In the genomic region with DNA sequence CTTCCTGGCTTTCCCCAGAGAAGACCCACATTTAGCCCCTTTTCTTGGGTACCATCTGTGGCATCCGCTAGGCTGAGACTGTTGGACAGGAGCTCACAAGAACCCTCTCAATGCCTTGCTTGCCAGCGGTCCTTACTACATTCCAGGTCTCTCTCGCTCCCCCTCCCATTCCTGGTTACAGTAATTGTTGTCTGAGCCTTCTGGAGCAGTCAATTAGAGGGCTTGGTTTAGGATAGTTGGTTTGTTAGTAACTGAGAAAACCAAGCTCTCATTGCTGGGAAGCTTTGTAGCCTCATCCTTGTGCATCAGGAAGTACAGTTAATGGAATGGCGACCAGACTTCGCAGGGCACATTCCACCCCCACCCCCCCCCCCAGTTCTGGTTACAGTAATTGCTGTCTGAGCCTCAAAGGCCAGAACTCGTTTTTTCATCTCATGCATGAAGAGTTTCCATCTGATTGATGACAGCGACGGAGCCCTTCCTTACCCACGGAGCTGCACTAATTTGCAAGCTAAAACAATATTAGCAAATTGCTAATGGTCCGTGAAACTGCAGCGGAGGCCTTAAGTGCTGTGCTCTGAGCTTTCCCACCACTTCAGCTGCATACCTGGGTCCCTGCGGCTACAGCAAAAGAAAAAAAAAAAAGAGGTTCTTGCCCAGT, we compare ENCODE assay signal across 17 mouse cellular contexts.
A peak's percentile ranks its signal among the peaks of the same experiment; 100 is the strongest.
DNase-seq lines count a peak whose midpoint lies in the region; ATAC-seq and TF ChIP-seq lines count a peak whose summit lies in the region.
"Had no signal": no experiment of that assay in that cellular context is flagged by ENCODE, and none has a peak within 500 bp of the region (broad histone marks: within the 10 kb centered on the region; RNA-seq: fewer than 3 reads in every experiment).

No protein-coding gene starts in this region.

- no peak for TF ChIP-seq POLR2A in kidney, adult 2 months (IDR thresholded peaks at IDR 0.05; ENCODE audit: low read depth, low read length)

- H3K36me3 ChIP-seq in kidney, postnatal 0 days (ENCODE audit: insufficient read depth, low read length), result no peaks in the 10 kb centered on the region
- no peaks in the 10 kb centered on the region for H3K36me3 ChIP-seq in kidney, adult 2 months (ENCODE audit: control insufficient read depth, insufficient read depth, low read length)
- no peaks in the 10 kb centered on the region for H3K36me3 ChIP-seq in embryonic facial prominence, embryonic 14.5 days (ENCODE audit: control insufficient read depth, insufficient read depth, low read length)
- no peaks in the 10 kb centered on the region for H3K36me3 ChIP-seq in forebrain, postnatal 0 days (ENCODE audit: insufficient read depth)
- no peaks in the 10 kb centered on the region for H3K36me3 ChIP-seq in neural tube, embryonic 13.5 days
- H3K36me3 ChIP-seq: embryonic facial prominence, embryonic 12.5 days; limb, embryonic 15.5 days; stomach, embryonic 15.5 days had no signal

- H3K9me3 ChIP-seq in kidney, postnatal 0 days (replicated peaks; ENCODE audit: low read length), result no peaks in the 10 kb centered on the region
- H3K9me3 ChIP-seq in embryonic facial prominence, embryonic 14.5 days (ENCODE audit: control insufficient read depth, low read length), result no peaks in the 10 kb centered on the region
- H3K9me3 ChIP-seq in forebrain, postnatal 0 days (ENCODE audit: low read length), result no peaks in the 10 kb centered on the region
- no peaks in the 10 kb centered on the region for H3K9me3 ChIP-seq in neural tube, embryonic 13.5 days
- H3K9me3 ChIP-seq: embryonic facial prominence, embryonic 12.5 days; limb, embryonic 15.5 days; stomach, embryonic 15.5 days had no signal

- no peak overlapping the region for H3K27ac ChIP-seq in kidney, postnatal 0 days
- no peak overlapping the region for H3K27ac ChIP-seq in kidney, adult 2 months (ENCODE audit: insufficient read depth, low read depth, low read length)
- H3K27ac ChIP-seq in embryonic facial prominence, embryonic 14.5 days (replicated peaks; ENCODE audit: low read depth, low read length), result no peak overlapping the region
- H3K27ac ChIP-seq in forebrain, postnatal 0 days (ENCODE audit: low read depth, low read length), result no peak overlapping the region
- peak overlapping the region; percentile 80 for H3K27ac ChIP-seq in neural tube, embryonic 13.5 days (replicated peaks)
- H3K27ac ChIP-seq: embryonic facial prominence, embryonic 12.5 days; left cerebral cortex, adult 2 months; limb, embryonic 15.5 days; stomach, embryonic 15.5 days had no signal

- no peaks in the 10 kb centered on the region for H3K27me3 ChIP-seq in kidney, postnatal 0 days (ENCODE audit: insufficient read depth, low read length)
- H3K27me3 ChIP-seq in kidney, adult 2 months (replicated peaks; ENCODE audit: control insufficient read depth, insufficient read depth, low read length), result no peaks in the 10 kb centered on the region
- no peaks in the 10 kb centered on the region for H3K27me3 ChIP-seq in embryonic facial prominence, embryonic 14.5 days (replicated peaks; ENCODE audit: control insufficient read depth, insufficient read depth, low read length)
- no peaks in the 10 kb centered on the region; the same call in 1 of the 2 replicates for H3K27me3 ChIP-seq in forebrain, postnatal 0 days (ENCODE audit: insufficient read depth, low read length)
- H3K27me3 ChIP-seq in neural tube, embryonic 13.5 days, result no peaks in the 10 kb centered on the region
- H3K27me3 ChIP-seq: limb, embryonic 15.5 days; stomach, embryonic 15.5 days had no signal

- H3K9ac ChIP-seq in kidney, postnatal 0 days (ENCODE audit: low read depth, low read length), result no peak overlapping the region
- no peak overlapping the region for H3K9ac ChIP-seq in embryonic facial prominence, embryonic 14.5 days (ENCODE audit: low read depth, low read length)
- H3K9ac ChIP-seq in forebrain, postnatal 0 days, result no peak overlapping the region
- H3K9ac ChIP-seq in neural tube, embryonic 13.5 days, result no peak overlapping the region
- H3K9ac ChIP-seq: embryonic facial prominence, embryonic 12.5 days; limb, embryonic 15.5 days; stomach, embryonic 15.5 days had no signal

- peak; percentile 4 for DNase-seq in kidney, postnatal 0 days (ENCODE audit: low spot score)
- no peak for DNase-seq in kidney, adult 2 months
- DNase-seq in embryonic facial prominence, embryonic 14.5 days (ENCODE audit: low spot score), result peak; percentile 73
- DNase-seq in forebrain, postnatal 0 days, result peak; percentile 33
- DNase-seq in cerebellum, adult 11-12 months, result no peak
- no peak for DNase-seq in layer of hippocampus, adult 9-10 months (ENCODE audit: low spot score)
- DNase-seq: cerebellum, adult 11 months; gastrocnemius, postnatal 36 days; lung, adult 2 months; thymus, postnatal 14 days had no signal

- WGBS in kidney, postnatal 0 days, result 15% methylated on average over 12 of the region's 12 CpGs
- WGBS in kidney, adult 2 months, result 17% methylated on average over 12 of the region's 12 CpGs
- 22% methylated on average over 12 of the region's 12 CpGs for WGBS in embryonic facial prominence, embryonic 14.5 days
- 18% methylated on average over 12 of the region's 12 CpGs for WGBS in forebrain, postnatal 0 days
- 14% methylated on average over 12 of the region's 12 CpGs for whole genome bisulfite sequencing in neural tube, embryonic 13.5 days

- no peak overlapping the region for H3K4me2 ChIP-seq in kidney, postnatal 0 days (ENCODE audit: low read length)
- no peak overlapping the region for H3K4me2 ChIP-seq in embryonic facial prominence, embryonic 14.5 days (ENCODE audit: low read depth, low read length)
- no peak overlapping the region for H3K4me2 ChIP-seq in forebrain, postnatal 0 days (ENCODE audit: low read depth)
- H3K4me2 ChIP-seq in neural tube, embryonic 13.5 days, result 0 out of 2 replicates have a peak overlapping the region, but pooled peaks have one; percentile 9
- H3K4me2 ChIP-seq: embryonic facial prominence, embryonic 12.5 days; limb, embryonic 15.5 days; stomach, embryonic 15.5 days had no signal

- ATAC-seq in kidney, postnatal 0 days (replicated peaks; ENCODE audit: low FRiP score, low read depth), result no peak
- ATAC-seq in embryonic facial prominence, embryonic 14.5 days (ENCODE audit: low read depth), result 0 out of 2 replicates have a peak, but pooled peaks have one; percentile 33
- ATAC-seq in forebrain, postnatal 0 days, result peak; percentile 59; the same call in 1 of the 2 replicates
- ATAC-seq in neural tube, embryonic 13.5 days (ENCODE audit: low read depth), result peak; percentile 85
- no peak for ATAC-seq in frontal cortex, adult (ENCODE audit: low TSS enrichment)

- H3K4me3 ChIP-seq in kidney, postnatal 0 days (replicated peaks; ENCODE audit: low read depth, low read length), result no peak overlapping the region
- no peak overlapping the region for H3K4me3 ChIP-seq in kidney, adult 2 months (ENCODE audit: insufficient read depth, low read depth, low read length)
- no peak overlapping the region for H3K4me3 ChIP-seq in embryonic facial prominence, embryonic 14.5 days (ENCODE audit: low read depth, low read length)
- H3K4me3 ChIP-seq in forebrain, postnatal 0 days (ENCODE audit: low read depth, low read length), result no peak overlapping the region
- no peak overlapping the region for H3K4me3 ChIP-seq in neural tube, embryonic 13.5 days
- H3K4me3 ChIP-seq: embryonic facial prominence, embryonic 12.5 days; left cerebral cortex, adult 2 months; limb, embryonic 15.5 days; myocyte; stomach, embryonic 15.5 days had no signal

- no peaks in the 10 kb centered on the region for H3K4me1 ChIP-seq in kidney, postnatal 0 days (replicated peaks; ENCODE audit: insufficient read depth, low read length)
- no peaks in the 10 kb centered on the region for H3K4me1 ChIP-seq in kidney, adult 2 months (ENCODE audit: control insufficient read depth, insufficient read depth, low read length)
- no peaks in the 10 kb centered on the region; the same call in 1 of the 2 replicates for H3K4me1 ChIP-seq in embryonic facial prominence, embryonic 14.5 days (ENCODE audit: control insufficient read depth, insufficient read depth, low read length)
- H3K4me1 ChIP-seq in forebrain, postnatal 0 days (ENCODE audit: insufficient read depth), result no peaks in the 10 kb centered on the region
- peaks cover 34% of the 10 kb centered on the region for H3K4me1 ChIP-seq in neural tube, embryonic 13.5 days (replicated peaks)
- H3K4me1 ChIP-seq: limb, embryonic 15.5 days; stomach, embryonic 15.5 days had no signal

- no peak for TF ChIP-seq CTCF in kidney, postnatal 0 days (IDR thresholded peaks at IDR 0.05; ENCODE audit: low read depth)
- no peak for TF ChIP-seq CTCF in kidney, adult 2 months (conservative IDR thresholded peaks at IDR 0.05; ENCODE audit: insufficient read depth, insufficient read length, low read depth, low read length)
- TF ChIP-seq CTCF in forebrain, postnatal 0 days (IDR thresholded peaks at IDR 0.05; ENCODE audit: low read depth), result no peak

Comparison
In these comparisons a context has a peak if more than half of its experiments do, and no peak if none do; other contexts are left out.
1. DNase-seq: peak in kidney, postnatal 0 days (single experiment), embryonic facial prominence, embryonic 14.5 days (single experiment) and forebrain, postnatal 0 days (single experiment); none in kidney, adult 2 months (single experiment), cerebellum, adult 11-12 months (single experiment) and layer of hippocampus, adult 9-10 months (single experiment).
2. ATAC-seq: peak in embryonic facial prominence, embryonic 14.5 days (single experiment), forebrain, postnatal 0 days (single experiment) and neural tube, embryonic 13.5 days (single experiment); none in kidney, postnatal 0 days (single experiment) and frontal cortex, adult (single experiment).